Mouse (Mus musculus) pancreas, adult 10 weeks (tissue): ENCODE measurements around the gene Fancg. TPM values are rescaled to one million over a fixed set of nuclear protein-coding genes. Genes with fewer than 3 reads are reported as not detected.

Experiments
- polyA plus RNA-seq: library from polyadenylated mRNA; stranded (reverse); fragments of 350-450 nt; fragmentation: Illumina TruSeq; extraction: RNeasy Lipid Tissue Mini Kit (QIAGEN cat#74804); gene quantifications from one replicate; pipeline ENCODE4 v1.2.3, GENCODE M21; 2015; ENCODE audit warnings: low read depth, low replicate concordance; ENCODE audit not compliant: insufficient read depth

Fancg gene
- 1.2 TPM for polyA plus RNA-seq

DNA sequence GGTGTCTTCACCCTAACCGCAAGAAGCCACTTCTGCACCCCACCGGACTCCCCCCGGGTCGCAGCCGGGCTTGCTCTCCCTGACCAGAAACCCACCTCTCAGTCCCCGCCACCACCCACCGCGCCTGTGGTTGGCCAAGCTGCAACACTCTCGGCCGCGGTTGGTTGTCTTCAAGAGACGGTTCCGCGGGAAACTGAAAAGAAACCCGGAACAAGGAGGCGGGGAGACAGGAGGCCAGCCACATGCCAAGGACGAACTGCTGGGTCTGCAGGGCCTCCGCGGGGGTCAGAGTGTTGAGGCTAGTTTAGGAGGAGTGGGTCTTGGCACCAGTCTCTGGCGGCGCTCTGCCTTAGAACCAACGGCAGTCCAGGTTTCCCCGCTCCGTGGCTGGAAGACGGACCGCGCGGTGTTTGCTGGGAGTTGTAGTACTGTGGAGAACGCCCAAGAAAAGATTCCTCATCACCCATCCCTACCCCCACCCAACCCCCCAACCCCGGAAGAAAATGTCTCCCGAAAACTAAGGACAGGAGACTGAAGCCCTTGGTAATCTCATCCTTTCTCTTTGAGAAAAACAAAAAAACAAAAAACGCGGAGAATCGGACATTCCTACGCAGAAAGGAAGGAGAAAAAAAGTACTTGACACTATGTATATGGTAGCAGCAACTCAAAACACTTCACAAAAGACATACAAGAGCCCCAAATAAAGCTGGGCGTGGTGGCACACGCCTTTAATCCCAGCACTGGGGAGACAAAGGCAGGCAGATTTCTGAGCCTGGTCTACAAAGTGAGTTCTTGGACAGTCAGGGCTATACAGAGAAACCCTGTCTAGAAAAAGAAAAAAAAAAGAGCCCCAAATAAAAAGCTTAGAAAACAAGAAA lies at the start of gene Fancg:
Fancg (minus strand) TSS at position 346 of the 878 bp plus-strand sequence.

GRCm38 (mm10) chr4:43058753-43059654 lies 48.7 kb upstream of the Fancg start, which contains the start of gene Unc13b:
Gene Unc13b (plus strand): TSS chr4:43058953.

GRCm38 (mm10) chr4:43045659-43046302 lies 35.5 kb upstream of the Fancg start, which contains the start of gene Fam214b:
Gene Fam214b (minus strand): TSS chr4:43046220.

GRCm38 (mm10) chr4:43031237-43031995 lies 21.1 kb upstream of the Fancg start, which contains the start of gene Stoml2:
Gene Stoml2 (minus strand): TSS chr4:43031710.

DNA sequence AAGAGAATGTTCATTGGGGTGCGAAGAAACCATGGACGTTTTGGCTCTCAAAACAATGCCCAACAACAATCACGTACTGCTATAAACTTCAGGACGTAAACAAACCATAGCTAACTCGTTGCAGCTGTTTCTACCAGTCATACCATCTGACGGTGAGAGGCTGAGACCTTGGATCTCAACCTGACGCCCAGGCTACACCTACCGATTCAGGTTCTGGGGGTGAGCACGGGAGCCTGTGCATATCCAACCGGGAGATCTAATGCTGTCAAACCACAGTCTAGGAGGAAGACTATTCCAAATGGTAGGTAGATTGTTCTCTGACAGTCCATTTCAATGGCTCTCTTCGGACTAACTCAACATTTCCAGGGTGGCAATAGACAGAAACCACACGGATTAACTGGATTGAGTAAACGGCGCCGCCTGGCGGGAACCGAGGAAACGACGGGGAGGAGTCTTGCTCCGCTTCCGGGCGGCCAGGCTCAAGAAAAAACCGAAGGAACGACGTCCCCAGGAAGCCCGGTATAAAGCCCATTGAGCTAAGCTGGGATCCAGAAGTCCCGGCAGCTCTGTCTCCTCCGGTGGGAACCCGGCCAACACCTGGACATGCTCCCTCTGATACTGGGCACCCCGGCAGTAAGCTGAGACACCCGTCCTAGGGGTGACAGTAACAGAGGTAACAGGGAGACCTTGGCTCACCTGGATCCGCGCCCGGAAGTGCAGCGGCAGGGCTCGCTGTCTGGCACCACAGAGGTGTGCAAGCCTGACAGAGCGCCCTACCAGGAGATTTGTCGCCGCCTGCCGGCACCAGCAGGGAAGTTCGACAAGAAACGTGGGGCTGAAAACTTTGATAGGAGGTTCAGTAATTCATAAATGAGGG lies 15.0 kb upstream of the Fancg start, which contains the start of gene Pigo:
Pigo (minus strand) TSS at position 736 of the 877 bp plus-strand sequence.

GRCm38 (mm10) chr4:43000141-43000986 lies 9.9 kb downstream of the Fancg start, which contains the start of gene Vcp:
Gene Vcp (minus strand): TSS chr4:43000507.

GRCm38 (mm10) chr4:42969304-42969703 lies 41.0 kb downstream of the Fancg start, which contains the start of gene 1700022I11Rik:
Gene 1700022I11Rik (plus strand): TSS chr4:42969604.

Other genes starting within 250 kb of the Fancg start
- gene Ccl21a, start 236.5 kb downstream of the Fancg start, polyA plus RNA-seq = 63.2 TPM
- not detected for gene Fam205a1, start 156.6 kb downstream of the Fancg start, polyA plus RNA-seq
- gene Gm12394, start 153.7 kb downstream of the Fancg start, polyA plus RNA-seq = not detected
- gene Fam205c, start 136.3 kb downstream of the Fancg start, polyA plus RNA-seq = not detected
- 0.63 TPM for gene Phf24, start 93.8 kb downstream of the Fancg start, polyA plus RNA-seq
- 4.4 TPM for gene Dnajb5, start 60.7 kb downstream of the Fancg start, polyA plus RNA-seq
- gene 1700022I11Rik, start 40.9 kb downstream of the Fancg start, polyA plus RNA-seq = not detected
- 46.2 TPM for gene Vcp, start 10.0 kb downstream of the Fancg start, polyA plus RNA-seq
- gene Pigo, start 15.3 kb upstream of the Fancg start, polyA plus RNA-seq = 11.2 TPM
- gene Stoml2, start 21.2 kb upstream of the Fancg start, polyA plus RNA-seq = 13.3 TPM
- gene Fam214b, start 35.7 kb upstream of the Fancg start, polyA plus RNA-seq = 8.0 TPM
- gene Unc13b, start 48.4 kb upstream of the Fancg start, polyA plus RNA-seq = 12.0 TPM